Mouse (Mus musculus): ENCODE results near the gene Txnrd2. TPM values are rescaled to one million over a fixed set of nuclear protein-coding genes. Genes with fewer than 3 reads are reported as not detected.

Gene Txnrd2
- total RNA-seq, 2 experiments from 2014 or later, result 19.8 to 20.8 TPM

GRCm38 (mm10) chr16:18482431-18482830, 56.2 kb downstream of the Txnrd2 start:
- DNase-seq (ENCODE audit: low spot score), result no peak

- DNase-seq (ENCODE audit: low spot score), result no peak
These were observed 57.7 kb downstream of the Txnrd2 start for GRCm38 (mm10) chr16:18483839-18484238.

DNA sequence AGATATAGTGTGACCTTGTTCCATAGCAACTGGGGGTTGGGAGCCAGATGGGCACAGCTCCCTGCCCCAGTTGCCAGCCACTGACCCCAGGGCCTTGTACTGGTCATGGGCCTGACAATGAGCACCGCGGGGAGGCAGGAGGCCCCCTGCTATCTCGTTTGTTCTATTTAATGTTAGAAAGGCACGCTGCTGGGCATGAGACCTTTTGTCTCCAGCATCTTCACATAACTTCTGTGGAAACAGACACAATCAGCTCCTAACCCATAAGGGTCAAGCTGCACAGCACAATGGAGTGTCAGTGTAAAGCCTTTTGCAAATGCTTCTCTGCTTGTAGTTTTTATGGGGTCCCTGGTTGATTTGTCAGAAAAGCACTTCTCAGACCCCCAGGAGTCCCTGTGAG, 58.2 kb downstream of the Txnrd2 start:
- no peak for DNase-seq (ENCODE audit: low spot score)

DNA sequence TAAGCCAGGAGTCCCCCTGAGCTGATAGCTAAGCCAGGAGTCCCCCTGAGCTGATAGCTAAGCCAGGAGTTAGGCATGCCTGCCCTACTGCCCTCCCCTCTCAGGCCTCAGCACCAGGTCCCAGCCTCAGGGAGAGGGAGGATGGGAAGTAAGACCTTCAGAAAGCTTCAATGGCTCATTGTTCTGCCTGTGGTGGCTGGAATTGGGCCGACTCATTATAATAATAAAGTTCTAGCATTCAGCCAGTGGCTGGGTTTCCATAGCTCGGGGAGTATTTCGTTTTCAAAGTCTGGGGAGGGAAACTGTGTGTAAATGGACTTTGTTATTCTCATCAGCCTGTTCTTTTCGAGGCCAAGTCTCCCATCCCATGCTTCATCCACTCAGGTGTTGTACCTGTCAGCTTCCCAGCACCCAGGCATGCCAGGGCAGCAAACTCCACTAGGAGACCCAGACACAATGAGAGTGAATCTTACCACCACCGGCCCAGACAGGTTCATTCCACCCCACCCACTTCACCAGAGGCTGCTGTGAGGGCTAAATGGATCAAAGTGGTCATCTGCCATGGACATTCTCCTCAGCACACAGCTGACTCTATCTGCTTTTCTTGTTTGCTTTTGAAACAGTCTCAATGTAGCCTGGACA, 58.7 kb downstream of the Txnrd2 start:
- no peak for DNase-seq (ENCODE audit: low spot score)

DNA sequence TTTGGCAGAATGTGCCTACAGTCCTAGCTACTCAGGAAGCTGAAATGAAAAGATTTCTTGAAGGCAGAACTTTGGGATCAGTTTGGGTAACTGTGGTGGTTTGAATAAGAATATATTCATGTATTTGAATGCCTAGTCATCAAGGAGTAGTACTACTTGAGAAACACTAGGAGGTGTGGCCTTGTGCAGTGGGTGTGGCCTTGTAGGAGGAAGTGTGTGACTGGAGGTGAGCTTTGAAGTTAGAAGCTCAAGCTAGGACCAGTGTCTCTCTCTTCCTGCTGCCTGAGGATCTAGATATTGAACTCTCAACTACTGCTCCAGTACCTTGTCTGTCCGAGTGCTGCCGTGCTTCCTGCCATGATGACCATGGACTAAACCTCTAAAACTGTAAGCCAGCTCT, 59.9 kb downstream of the Txnrd2 start:
- no peak for DNase-seq (ENCODE audit: low spot score)

- DNase-seq (ENCODE audit: low spot score), result no peak
These were observed 64.1 kb downstream of the Txnrd2 start for GRCm38 (mm10) chr16:18490281-18490680.

DNA sequence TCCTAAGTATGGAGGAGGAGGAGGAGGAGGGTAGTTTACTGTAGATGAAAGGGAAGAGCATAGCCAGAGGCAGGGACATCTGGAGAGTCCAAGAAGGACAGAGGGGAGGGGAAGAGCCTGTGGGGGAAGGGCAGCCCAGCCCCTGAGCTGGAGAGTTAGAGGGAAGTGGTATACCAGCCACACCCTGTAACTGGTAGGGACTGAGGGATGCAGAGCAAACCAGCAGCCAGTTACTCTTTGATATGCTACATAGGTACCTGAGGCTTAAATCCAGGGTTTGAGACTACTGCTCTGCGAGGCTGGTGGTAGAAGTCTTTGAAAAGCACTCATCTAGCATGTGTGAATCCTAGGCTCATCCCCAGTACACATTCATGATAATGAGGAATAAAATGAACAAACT, 64.7 kb downstream of the Txnrd2 start:
- no peak for DNase-seq (ENCODE audit: low spot score)

DNA sequence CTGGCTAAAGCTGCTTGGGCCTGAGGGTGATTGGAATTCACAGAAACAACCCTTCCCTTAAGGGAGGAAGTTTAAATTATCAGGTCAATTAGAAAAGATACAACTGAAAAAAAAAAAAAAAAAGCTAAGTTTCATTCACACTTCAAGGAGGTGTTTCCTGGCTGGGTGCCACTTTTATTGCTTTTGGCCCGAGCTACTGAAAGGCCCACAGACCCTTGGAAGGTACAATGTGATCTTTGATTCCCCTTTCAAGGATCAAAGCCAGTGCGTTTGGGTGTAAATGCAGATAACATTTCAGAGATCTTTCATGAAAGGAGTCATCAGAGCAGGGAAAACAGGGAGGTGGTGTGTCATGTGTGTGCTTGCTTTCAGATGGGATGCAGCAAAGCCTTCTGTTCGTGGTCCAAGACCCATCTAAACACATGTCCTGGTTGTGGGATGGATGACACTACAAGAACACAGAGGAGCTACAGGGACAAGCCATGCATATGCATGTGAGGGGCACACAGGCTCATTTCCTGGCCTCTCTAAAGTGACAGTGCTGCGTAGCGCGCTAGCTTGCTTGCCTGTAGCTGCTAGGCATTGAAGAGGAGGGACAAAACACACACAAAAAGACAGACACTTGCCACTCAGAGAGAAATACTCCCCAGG, 71.8 kb downstream of the Txnrd2 start:
- DNase-seq (ENCODE audit: low spot score), result peak; percentile 16

DNA sequence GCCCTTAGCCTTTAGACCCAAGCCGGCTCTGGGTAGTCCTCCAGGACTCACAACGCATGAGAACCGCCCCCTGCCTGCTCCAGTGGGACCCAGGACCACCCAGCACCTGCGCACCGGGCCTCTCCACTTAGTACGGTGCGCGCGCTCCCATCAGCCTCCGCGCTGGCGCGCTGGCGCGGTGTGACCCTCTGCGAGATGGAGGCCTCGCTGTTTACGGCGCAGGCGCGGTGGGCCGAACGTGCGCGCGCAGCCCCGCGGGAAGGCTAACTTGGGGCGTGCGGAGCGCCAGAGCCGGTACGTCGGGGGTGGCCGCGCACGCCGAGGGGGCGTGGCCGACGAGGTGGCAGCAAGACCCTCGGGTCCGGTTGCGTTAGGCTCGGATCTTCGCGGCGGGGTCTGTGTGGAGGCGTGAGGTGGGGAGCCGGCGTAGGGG, 72.4 kb downstream of the Txnrd2 start, which contains the start of the genes Gnb1l and Rtl10:
Gnb1l (plus strand) TSS at position 156 of the 433 bp plus-strand sequence.
Rtl10 (plus strand) TSS at position 344 of the 433 bp plus-strand sequence.
- peak; percentile 93 for DNase-seq (ENCODE audit: low spot score)

DNA sequence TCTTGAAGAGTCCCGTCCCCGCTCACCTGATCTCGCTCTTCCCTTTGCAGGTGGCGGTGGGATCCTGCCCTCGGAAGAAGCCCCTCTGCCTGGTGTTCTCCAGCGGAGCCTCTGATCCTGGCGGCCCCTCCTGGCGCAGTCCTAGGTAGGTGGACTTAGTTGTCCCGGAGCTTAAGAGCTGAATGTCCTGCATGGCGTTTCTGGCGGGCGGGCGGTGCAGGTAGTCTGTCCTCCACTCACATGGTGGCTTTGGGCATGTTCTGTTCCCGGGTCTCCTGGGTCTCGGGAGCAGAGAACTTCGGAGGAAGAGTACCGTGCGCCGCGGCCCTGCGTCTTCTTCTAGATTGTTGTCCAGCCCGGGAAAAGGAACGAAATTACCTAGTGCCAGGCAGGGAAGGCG, 72.8 kb downstream of the Txnrd2 start:
- peak; percentile 15 for DNase-seq (ENCODE audit: low spot score)

- DNase-seq (ENCODE audit: low spot score), result no peak
These were observed 75.3 kb downstream of the Txnrd2 start for GRCm38 (mm10) chr16:18501531-18501930.

DNA sequence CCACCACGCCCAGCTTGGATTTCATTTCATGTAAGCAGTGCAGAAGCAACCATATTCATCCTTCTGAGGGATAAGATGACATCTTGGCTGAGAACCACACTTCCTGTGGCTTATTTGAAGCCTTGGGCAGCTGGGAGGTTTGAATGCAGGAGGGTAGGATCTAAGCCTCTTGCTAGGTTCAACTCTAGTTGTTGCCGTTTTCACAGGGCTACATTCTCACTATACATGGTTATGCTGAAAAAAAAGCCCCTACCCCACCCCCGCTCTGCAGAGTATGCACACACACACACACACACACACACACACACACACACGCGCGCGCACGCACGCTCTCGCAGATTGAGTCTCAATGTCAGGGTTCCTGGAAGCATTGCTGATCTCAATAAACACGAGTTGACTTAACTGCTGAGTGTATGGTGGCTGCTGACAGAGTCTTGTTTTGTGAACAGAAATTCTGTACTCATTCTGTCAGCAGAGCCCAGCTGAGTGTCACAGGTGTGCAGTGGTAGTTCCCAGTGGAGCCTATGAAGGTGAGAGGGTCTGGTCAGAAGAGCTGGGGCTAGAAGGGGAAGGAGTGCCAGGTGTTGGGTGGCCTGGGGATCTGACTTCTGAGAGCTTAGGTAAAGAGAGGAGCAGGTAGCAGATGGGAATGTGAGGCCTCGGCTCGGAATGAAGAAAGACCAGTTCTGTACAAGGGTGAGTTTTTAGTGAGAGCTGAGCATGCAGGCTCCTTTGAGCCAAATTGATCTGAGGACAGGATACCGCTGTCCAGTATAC, 77.6 kb downstream of the Txnrd2 start:
- DNase-seq (ENCODE audit: low spot score), result no peak

DNA sequence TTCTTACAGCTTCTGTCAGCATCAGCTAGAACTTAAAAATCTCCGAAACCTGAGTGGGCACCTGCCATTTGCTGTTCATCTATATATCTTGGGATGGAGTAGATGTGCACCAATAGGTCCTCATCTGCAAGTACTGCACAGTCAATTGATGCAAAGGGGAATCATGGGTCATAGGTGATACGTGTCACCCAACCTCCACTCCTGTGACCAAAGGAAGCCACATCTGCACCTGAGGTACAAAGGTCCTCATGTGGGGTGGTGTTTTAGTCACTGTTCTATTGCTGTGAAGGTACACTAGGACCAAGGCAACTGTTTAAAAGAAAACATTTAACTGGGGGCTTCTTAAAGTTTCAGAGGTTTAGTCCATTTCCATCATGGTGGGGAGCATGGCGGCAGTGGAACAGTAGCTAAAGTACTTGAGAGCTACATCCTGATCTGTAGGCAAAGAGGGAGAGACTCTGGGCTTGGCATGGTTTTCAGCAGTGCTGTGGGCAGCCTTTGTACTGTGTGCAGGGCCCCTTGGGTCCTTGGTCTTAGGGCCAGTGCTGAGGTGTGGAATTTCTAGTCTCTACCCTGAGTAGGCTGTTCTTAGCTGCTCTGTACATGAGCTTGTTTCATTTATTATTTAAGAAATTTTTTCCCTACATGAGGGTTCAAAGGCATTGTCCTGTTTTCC, 80.5 kb downstream of the Txnrd2 start:
- DNase-seq (ENCODE audit: low spot score), result no peak

DNA sequence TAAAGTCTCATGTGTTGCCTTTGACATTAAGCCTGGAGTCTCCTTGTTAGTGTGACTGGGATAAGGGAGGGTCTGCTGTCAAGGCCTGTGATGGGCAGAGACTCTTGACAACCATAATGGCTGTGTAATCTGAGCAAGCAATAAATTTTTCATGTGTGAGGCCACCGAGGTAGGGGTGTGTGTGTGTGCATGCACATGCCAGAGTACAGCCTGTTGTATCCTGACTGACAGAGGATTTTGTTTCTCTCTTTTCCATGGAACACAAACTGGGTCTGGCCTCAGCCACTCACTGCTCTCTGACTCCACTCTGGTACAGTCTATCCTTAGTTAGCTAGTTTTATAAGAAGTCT, 81.0 kb downstream of the Txnrd2 start:
- DNase-seq (ENCODE audit: low spot score), result no peak

DNA sequence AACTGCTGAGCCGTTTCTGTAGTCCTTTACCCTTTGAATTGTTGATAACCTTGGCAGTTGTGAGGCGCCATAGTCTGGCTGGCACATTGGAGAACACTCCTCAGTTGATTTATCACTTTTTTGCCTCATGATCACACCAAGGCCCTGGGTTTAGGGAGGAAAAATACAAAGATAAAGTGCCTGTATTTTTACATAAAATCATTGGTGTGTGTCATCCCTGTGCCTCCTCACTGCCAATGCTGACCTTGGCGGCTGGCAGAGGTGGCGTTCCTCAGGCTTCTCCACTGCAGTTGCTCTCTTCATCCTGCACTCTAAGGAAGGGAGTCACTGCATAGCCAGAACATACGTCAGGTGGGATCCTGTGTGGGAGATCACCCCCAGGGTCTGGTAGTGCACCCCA, 85.6 kb downstream of the Txnrd2 start:
- DNase-seq (ENCODE audit: low spot score), result no peak

DNA sequence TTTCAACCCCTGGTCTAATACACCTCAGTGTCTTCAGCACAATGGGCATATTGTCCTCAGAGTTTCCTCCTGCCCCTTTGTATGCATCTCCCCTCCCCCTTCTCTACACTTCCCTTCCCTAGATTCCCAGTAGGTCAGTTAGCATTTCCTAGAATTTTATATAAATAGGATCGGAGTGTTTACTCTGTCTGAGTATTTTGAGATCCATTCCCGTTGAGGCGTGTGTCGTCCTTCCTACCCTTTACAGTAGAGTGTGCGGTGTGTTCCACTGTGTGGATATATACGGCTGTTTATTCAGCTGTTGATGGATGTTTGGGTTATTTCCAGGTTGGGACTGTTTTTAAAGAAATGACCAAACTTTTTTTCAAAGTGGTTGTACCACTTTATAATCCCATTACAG, 87.3 kb downstream of the Txnrd2 start:
- no peak for DNase-seq (ENCODE audit: low spot score)

- peak; percentile 37 for DNase-seq (ENCODE audit: low spot score)
These were observed 91.9 kb downstream of the Txnrd2 start for GRCm38 (mm10) chr16:18518091-18518490.

- no peak for DNase-seq (ENCODE audit: low spot score)
These were observed 97.5 kb downstream of the Txnrd2 start for GRCm38 (mm10) chr16:18523563-18524245.

GRCm38 (mm10) chr16:18528656-18529055, 102.5 kb downstream of the Txnrd2 start:
- no peak for DNase-seq (ENCODE audit: low spot score)

Data from gastrocnemius, adult 18-20 months (tissue).